Mouse (Mus musculus): Measurements from ENCODE around the gene Dtx2.

Gene Dtx2

GRCm38 (mm10) chr5:135975893-135976668 is 18.5 kb upstream of the Dtx2 start:
- DNase-seq, result no peak

DNA sequence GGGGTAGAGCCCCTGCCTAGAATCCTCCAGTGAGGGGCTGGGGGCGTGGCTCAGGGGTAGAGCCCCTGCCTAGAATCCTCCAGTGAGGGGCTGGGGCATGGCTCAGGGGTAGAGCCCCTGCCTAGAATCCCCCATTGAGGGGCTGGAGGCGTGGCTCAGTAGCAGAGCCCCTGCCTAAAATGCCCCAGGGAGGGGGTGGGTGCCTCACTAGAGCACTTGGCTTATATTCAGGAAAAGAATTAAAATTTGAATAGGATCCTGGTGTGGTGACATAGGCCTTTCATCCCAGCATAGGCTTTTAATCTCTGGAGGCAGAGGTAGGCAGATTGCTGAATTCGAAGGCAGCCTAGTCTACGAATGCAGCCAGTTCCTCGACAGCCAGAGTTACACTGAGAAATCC is 15.2 kb upstream of the Dtx2 start:
- no peak for DNase-seq

DNA sequence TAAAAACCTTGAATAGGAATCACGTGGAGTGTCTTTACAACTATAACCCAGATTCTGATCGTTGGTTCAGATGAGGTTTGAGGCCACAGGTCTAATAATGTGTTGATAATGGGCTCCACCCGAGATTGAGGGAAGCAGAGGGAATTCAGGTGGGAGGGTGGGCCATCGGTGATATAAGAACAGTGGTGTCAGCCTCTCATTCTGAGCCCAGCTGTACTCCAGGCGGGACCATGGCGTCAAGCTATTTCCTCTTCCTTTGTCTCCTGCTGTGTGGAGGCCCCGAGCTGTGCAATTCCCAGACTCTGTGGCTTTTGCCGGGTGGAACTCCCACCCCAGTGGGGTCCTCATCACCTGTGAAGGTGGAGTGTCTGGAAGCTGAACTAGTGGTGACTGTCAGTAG is 14.7 kb upstream of the Dtx2 start, which contains the start of gene Zp3:
Gene Zp3 (plus strand): TSS at position 196 of the 400 bp plus-strand sequence.
- no peak for DNase-seq

GRCm38 (mm10) chr5:135982398-135982797 is 12.2 kb upstream of the Dtx2 start:
- DNase-seq, result peak; percentile 37

GRCm38 (mm10) chr5:135984546-135985044 is 10.0 kb upstream of the Dtx2 start:
- DNase-seq, result no peak

DNA sequence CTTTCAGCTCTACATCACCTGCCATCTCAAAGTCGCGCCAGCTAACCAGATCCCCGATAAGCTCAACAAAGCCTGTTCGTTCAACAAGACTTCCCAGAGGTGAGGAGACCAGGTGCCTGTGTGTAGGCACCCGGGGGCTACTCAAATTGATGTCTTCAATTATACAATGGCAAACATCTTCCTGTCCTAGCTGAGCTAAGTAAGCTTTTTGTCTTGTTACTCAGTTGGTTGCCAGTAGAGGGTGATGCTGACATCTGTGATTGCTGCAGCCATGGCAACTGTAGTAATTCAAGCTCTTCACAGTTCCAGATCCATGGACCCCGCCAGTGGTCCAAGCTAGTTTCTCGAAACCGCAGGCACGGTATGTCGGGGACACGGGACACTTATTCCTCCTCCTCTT is 7.4 kb upstream of the Dtx2 start:
- DNase-seq, result peak; percentile 35

DNA sequence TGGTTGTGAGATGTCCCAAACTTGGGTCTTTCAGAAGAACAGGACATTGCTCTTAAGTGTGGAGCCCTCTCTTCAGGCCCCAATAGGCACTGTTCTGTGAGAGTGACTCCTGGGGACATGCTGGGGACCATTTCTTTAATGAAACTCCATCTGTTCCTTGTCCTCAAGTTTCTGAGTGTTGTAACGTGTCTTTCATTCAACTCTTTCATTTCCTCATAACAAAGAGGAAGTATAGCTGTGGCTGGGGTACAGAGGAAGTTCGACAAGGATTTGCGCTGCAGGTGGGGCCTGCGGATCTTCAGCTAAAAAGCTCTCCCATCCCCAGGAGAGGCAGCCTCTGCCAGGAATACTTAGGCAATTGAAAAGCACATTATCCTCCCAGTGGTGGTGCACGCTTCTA is 4.0 kb upstream of the Dtx2 start:
- peak; percentile 34 for DNase-seq

GRCm38 (mm10) chr5:135993381-135993965 is 1.1 kb upstream of the Dtx2 start:
- no peak for DNase-seq

DNA sequence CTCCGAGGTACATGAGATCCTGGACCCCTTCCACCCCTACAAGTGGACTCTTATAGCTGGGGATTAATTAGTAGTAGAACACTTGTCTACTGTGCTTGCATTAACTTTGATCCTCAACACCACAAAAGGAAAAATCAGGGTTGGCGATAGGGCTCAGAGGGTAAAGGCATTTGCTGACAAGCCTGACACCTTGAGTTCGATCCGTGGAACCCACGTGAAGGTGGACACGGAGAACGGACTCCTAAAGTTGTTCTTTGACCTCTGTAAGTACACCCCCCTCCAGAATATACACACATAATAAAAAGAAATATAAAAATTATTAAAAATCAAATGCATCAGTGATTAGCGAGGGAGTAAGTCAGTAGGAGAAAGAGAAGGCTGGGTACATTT is 270 bp upstream of the Dtx2 start:
- no peak for DNase-seq

DNA sequence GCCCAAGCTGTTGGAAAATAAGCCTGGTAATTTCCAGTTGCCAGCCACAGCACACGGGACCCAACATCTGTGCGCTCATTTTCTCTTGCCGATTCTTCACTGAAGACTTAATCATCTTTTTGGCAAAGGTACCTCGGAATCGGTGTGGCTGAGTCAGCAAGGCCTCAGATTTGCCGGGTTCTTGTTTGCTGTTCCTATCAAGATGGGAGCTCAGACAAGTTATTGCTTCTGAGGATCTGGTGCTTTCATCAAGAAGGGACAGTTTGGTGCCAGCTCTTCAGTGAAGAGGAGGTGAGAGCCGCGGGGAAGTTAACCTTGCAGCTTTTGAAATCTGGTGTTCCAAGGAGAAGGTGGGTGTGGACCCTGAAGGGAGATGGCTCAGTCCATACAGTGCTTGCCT is 1.6 kb downstream of the Dtx2 start:
- no peak for DNase-seq

DNA sequence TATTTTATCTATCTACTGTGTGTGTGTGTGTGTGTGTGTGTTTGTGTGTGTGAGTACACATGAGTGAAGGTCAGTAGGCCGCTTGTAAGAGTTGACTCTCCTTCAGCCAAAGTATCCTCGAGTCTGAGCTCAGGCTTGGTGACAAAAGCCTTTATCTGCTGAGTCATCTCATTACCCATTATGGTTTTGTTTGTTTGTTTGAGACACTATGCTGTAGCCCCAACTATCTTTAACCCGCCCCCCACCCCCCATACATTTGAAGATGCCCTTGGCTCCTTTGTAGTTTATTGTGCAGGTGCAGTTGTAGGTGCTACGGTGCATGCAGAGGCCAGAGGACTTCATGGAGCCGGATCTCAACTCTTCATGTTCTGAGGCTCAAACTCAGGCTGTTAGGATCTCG is 6.6 kb downstream of the Dtx2 start:
- no peak for DNase-seq

DNA sequence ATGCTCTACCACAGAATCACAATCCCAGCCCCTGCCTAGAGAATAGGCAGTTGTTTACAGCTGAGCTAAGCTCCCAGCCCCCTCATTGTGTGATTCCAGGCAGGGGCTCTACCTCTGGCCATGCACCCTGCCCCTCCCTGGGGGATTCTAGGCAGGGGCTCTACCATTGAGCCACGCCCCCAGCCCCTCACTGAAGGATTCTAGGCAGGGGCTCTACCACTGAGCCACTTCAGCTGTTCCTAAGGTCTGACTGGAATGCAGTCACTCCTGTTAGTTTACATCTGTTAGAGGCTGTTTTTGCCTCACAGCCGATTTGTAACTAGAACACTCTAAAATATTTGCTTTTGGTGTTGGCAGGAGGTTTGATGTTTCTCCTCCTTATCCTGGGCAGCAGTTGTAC is 7.7 kb downstream of the Dtx2 start:
- peak; percentile 23 for DNase-seq

DNA sequence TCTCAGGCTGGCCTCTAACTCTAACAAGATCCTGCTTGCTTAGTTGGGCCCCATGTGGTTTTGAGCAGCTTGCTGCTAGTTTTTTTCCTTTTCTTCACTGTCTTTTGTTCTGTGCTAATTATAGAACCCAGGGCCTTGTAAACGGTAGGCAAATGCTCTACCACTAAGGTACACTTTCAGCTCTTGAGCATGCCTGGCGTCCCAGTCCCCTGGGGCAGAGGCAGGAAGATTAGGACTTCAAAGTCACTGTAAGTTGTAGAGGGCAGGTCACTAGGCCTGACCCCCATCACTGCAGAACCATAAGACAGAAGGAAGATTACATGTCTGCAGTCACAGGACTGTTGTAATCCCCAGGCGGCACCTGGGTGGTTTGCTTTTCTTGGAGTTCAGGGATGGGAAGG is 8.2 kb downstream of the Dtx2 start:
- peak; percentile 42 for DNase-seq

DNA sequence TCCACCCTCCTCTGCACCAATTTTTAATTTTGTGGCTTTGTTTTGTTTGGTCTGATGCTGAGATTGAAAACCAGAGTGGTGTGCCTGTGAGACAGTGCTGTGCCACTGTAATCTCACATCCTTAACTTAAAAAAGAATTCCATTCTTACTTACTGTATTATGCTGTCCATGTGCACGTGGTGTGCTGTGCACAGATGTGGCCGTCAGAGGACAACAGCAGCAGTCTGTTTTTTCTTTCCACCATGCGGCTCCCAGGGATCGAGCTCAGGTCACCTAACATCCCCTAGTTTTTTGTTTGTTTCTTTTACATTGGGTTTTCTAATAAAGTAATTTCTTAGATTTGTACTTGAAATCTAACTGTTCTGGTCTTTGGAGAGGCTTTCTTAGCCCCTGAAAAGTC is 9.9 kb downstream of the Dtx2 start:
- no peak for DNase-seq

- no peak for DNase-seq
These were observed 13.1 kb downstream of the Dtx2 start for GRCm38 (mm10) chr5:136007745-136008144.

DNA sequence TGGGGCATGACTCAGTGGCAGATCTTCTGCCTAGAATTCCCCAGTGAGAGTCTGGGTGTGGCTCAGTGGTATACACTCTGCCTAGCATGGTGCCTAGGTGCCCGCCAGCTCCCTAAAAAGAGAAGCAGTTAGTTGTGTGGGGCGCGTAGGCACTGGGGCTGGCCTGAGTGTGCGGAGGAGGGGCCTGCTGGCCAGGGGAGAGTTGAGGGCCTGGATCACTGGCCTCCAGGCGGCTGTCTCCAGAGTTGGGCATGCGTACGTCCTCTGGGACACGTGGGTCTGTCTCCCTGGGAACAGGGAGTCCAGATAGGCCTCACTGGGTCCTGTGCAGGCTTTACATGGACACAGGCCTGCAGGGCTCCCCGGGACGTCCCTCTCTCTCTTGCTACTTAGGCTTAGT is 20.3 kb downstream of the Dtx2 start:
- no peak for DNase-seq

GRCm38 (mm10) chr5:136015586-136015985 is 21.0 kb downstream of the Dtx2 start:
- no peak for DNase-seq

- DNase-seq, result no peak
These were observed 21.6 kb downstream of the Dtx2 start for GRCm38 (mm10) chr5:136016014-136016876.

DNA sequence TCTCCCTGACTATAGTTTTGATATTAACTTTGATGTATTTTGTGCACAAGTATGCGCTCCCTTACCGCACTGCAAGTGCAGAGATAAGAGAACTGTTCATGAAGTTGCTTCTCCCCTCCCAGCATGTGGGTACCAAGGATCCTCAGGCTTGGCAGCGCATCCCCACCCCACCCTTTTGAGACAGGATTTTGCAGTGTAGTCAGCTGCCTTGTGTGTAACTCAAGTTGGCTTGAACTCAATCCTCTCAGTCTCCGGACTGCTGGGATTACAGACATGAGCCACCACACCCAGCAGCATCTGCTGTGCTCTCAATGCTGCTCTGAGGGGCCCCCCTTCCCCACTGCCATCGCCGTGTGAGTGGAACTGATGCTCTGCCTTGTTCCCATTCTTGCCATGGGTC is 22.7 kb downstream of the Dtx2 start:
- no peak for DNase-seq

DNA sequence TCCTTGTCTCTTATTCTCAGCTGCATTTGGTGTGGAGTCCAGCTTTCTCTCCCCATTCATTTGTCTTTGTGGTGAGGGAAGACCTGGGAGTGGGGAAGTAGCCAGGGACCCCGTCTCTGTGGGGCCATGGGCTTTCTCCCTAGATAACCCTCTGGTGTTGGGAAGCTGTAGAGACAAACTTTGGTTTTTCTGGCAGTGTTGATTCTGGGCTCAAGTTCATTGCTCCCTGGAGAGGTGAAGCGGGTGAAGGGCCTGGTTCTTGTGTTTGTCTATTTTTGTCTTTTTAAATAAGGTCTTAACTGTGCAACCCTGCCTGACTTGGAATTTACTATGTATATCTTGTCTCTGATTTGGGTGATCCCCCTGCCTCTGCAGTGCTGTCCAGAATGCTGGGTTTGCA is 24.1 kb downstream of the Dtx2 start:
- no peak for DNase-seq

DNA sequence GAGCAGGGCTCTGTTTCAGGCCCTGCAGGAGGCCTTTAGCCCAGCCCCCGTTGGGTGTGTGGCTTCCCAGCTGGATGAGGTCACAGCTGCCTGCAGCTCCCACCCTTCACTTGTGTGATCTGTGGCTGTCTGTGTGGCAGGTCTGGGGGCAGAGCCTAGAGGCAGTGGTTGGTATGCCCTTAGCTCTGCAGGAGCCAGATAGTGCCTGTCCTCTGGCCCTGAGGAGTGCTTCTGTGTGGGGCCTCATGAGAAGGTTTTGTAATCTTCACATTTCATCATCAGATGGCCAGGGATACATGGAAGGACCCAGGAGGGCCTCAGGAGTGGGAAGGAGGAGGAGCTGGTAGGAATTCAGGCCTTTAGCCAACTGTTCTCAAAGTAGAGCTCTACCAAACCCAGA is 25.3 kb downstream of the Dtx2 start:
- peak; percentile 16 for DNase-seq

DNA sequence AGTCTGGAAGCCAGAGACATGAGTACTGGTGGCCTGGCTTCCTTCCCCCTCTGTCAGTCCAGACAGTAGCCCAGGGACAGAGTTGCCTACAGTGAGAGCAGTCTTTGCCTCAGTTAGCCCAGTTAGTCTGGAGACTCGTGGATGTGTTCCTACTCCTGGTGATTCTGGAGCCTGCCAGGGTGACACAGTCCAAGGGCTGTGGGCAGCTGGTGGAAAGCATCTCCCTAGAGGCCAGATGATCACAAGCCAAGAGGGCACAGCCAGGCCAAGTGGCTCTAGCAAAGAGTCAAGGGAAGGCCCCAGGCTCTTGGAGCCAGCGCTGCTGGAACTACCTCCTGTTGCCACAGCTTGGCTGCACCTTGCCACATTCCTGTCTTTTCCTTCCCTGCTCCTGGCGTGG is 31.1 kb downstream of the Dtx2 start:
- no peak for DNase-seq

DNA sequence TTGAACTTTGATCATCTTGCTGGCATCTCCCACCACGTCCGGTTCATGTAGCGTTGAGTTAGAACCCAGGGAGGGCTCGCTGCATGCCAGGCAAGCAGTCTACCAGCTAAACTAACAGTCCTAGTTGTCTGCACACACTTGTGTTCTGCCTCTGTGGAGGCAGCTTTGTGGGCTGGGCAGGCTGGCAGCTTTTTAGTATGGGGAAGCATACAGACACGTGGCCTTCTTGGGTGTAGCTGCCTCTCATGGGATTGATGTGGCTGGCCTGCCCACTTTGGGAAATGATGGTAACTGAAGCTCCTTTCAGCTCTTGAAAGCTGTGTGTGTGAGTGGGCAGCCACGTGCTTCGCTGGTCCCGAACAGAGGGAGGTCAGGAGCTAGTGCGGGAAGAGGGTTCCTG is 32.3 kb downstream of the Dtx2 start:
- no peak for DNase-seq
